Mouse (Mus musculus) cerebellum, adult 2 months (tissue): Measurements from ENCODE around the gene Aff1.

Experiments
- CTCF ChIP-seq: fragments of 200-500 bp; IDR thresholded peaks from 2 replicates; pipeline ENCODE4 v1.5.1; 2011; ENCODE audit warnings: low read depth, mild to moderate bottlenecking, control low read depth, low read length, moderate library complexity, borderline replicate concordance; ENCODE audit not compliant: insufficient read depth
- POLR2A ChIP-seq: fragments of 200-500 bp; IDR thresholded peaks from 2 replicates; pipeline ENCODE4 v1.6.1; 2011; ENCODE audit warnings: low read length, control low read depth, borderline replicate concordance; ENCODE audit not compliant: insufficient read depth

- TF ChIP-seq POLR2A = no peak
- TF ChIP-seq CTCF = no peak
These were observed 99.6 kb downstream of the Aff1 start for GRCm38 (mm10) chr5:103791741-103792140.
